Mouse (Mus musculus): ENCODE data around the gene Mbtps1. TPM values are rescaled to one million over a fixed set of nuclear protein-coding genes. Genes with fewer than 3 reads are reported as not detected.

Mbtps1 gene
- total RNA-seq (2021), result 10 to 100 TPM; 59.1 to 70.0 TPM

GRCm38 (mm10) chr8:119558603-119559401, at the start of gene Mbtps1:
TSS of gene Mbtps1 (minus strand) at chr8:119558735.
- intact Hi-C loops (cut with DNase I), result no loop called here
- peak; percentile 95 to 98 for DNase-seq (ENCODE audit: extremely low spot score in 1 of 2, low spot score in 2 of 2)

GRCm38 (mm10) chr8:119606224-119606623, 47.7 kb upstream of the Mbtps1 start:
- intact Hi-C loops (cut with DNase I), result no loop called here
- DNase-seq (ENCODE audit: extremely low spot score in 1 of 2, low spot score in 2 of 2), result no peak

- peak; percentile 92 to 94 for DNase-seq (ENCODE audit: extremely low spot score in 1 of 2, low spot score in 2 of 2)
- intact Hi-C loops (cut with DNase I), result no loop called here
Observed at GRCm38 (mm10) chr8:119604996-119605395, 46.5 kb upstream of the Mbtps1 start, which contains the start of gene Taf1c. TSS of gene Taf1c (minus strand) at chr8:119605222.

GRCm38 (mm10) chr8:119604398-119604803, 45.9 kb upstream of the Mbtps1 start:
- intact Hi-C loops (cut with DNase I), result no loop called here
- DNase-seq (ENCODE audit: extremely low spot score in 1 of 2, low spot score in 2 of 2), result no peak

- intact Hi-C loops (cut with DNase I), result no loop called here
- DNase-seq (ENCODE audit: extremely low spot score in 1 of 2, low spot score in 2 of 2), result no peak
Observed at GRCm38 (mm10) chr8:119603771-119604170, 45.2 kb upstream of the Mbtps1 start.

- no peak for DNase-seq (ENCODE audit: extremely low spot score in 1 of 2, low spot score in 2 of 2)
- intact Hi-C loops (cut with DNase I), result no loop called here
Observed at GRCm38 (mm10) chr8:119591456-119591855, 32.9 kb upstream of the Mbtps1 start.

- intact Hi-C loops (cut with DNase I), result no loop called here
- no peak for DNase-seq (ENCODE audit: extremely low spot score in 1 of 2, low spot score in 2 of 2)
Observed at GRCm38 (mm10) chr8:119590348-119590747, 31.8 kb upstream of the Mbtps1 start.

GRCm38 (mm10) chr8:119588844-119589243, 30.3 kb upstream of the Mbtps1 start:
- no peak for DNase-seq (ENCODE audit: extremely low spot score in 1 of 2, low spot score in 2 of 2)
- intact Hi-C loops (cut with DNase I), result no loop called here

- intact Hi-C loops (cut with DNase I), result no loop called here
- DNase-seq (ENCODE audit: extremely low spot score in 1 of 2, low spot score in 2 of 2), result no peak
Observed at GRCm38 (mm10) chr8:119588321-119588720, 29.8 kb upstream of the Mbtps1 start.

GRCm38 (mm10) chr8:119585901-119586300, 27.4 kb upstream of the Mbtps1 start:
- DNase-seq (ENCODE audit: extremely low spot score in 1 of 2, low spot score in 2 of 2), result no peak
- intact Hi-C loops (cut with DNase I), result no loop called here

- no peak for DNase-seq (ENCODE audit: extremely low spot score in 1 of 2, low spot score in 2 of 2)
- intact Hi-C loops (cut with DNase I), result no loop called here
Observed at GRCm38 (mm10) chr8:119580441-119581161, 22.1 kb upstream of the Mbtps1 start.

GRCm38 (mm10) chr8:119579096-119579495, 20.6 kb upstream of the Mbtps1 start:
- intact Hi-C loops (cut with DNase I), result no loop called here
- DNase-seq (ENCODE audit: extremely low spot score in 1 of 2, low spot score in 2 of 2), result no peak

GRCm38 (mm10) chr8:119575366-119575726, 16.8 kb upstream of the Mbtps1 start:
- intact Hi-C loops (cut with DNase I), result no loop called here

GRCm38 (mm10) chr8:119574437-119575365, 16.2 kb upstream of the Mbtps1 start, which contains the start of the genes Hsdl1 and Dnaaf1:
TSS of gene Hsdl1 (minus strand) at chr8:119575183.
TSS of gene Dnaaf1 (plus strand) at chr8:119575235.
- intact Hi-C loops (cut with DNase I), result no loop called here
- DNase-seq (ENCODE audit: extremely low spot score in 1 of 2, low spot score in 2 of 2), result peak; percentile 90 to 97

More at GRCm38 (mm10) chr8:119575366-119575726, 16.8 kb upstream of the Mbtps1 start:
- no peak for DNase-seq (ENCODE audit: extremely low spot score in 1 of 2, low spot score in 2 of 2)

- intact Hi-C loops (cut with DNase I), result no loop called here
- no peak for DNase-seq (ENCODE audit: extremely low spot score in 1 of 2, low spot score in 2 of 2)
Observed at GRCm38 (mm10) chr8:119572411-119572810, 13.9 kb upstream of the Mbtps1 start.

GRCm38 (mm10) chr8:119571135-119571534, 12.6 kb upstream of the Mbtps1 start:
- DNase-seq (ENCODE audit: extremely low spot score in 1 of 2, low spot score in 2 of 2), result no peak
- intact Hi-C loops (cut with DNase I), result no loop called here

- intact Hi-C loops (cut with DNase I), result no loop called here
- DNase-seq (ENCODE audit: extremely low spot score in 1 of 2, low spot score in 2 of 2), result no peak
Observed at GRCm38 (mm10) chr8:119569881-119570280, 11.3 kb upstream of the Mbtps1 start.

- intact Hi-C loops (cut with DNase I), result no loop called here
- no peak for DNase-seq (ENCODE audit: extremely low spot score in 1 of 2, low spot score in 2 of 2)
Observed at GRCm38 (mm10) chr8:119568951-119569350, 10.4 kb upstream of the Mbtps1 start.

- intact Hi-C loops (cut with DNase I), result no loop called here
Observed at GRCm38 (mm10) chr8:119568251-119568650, 9.7 kb upstream of the Mbtps1 start.

More at GRCm38 (mm10) chr8:119568251-119568650, 9.7 kb upstream of the Mbtps1 start:
- no peak for DNase-seq (ENCODE audit: extremely low spot score in 1 of 2, low spot score in 2 of 2)

Data from left cerebral cortex, postnatal 10 days (tissue).